Mouse (Mus musculus): ENCODE measurements at regions not wholly inside any gene's neighbourhood (a gene's known extent, or its start where the extent isn't known, plus 50 kb on each side); places are given as distances from the start of the nearest gene placed in this dataset.

DNA sequence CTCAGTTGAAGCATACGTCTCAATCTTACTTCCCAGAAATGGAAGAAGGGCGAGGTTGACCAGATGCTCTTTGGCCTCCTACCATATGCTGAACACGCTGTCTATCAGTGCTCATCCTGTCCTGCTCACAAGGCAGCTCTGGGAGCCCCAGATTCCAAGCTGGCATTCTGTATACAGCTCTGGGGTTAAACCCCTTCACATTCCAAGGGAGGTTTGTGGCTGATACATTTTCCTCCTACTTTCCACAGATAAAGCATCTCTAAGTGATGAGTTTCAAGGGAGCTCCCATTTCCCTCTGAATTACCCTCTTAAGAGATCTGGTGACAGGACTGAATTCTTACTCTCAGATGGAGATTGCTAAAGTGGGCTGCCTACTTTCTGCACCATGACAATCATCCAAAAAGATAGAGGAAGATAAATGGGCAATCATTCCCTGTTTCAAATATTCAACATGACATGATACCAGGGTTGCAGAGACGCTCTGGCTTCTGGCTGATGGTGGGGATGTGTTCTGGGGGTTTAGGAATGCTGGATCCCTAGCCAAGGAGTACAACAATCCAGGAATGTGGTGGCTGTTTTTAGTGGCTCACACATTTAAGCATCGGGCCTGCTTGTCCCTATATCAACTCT, 138.7 kb upstream of the Bmp4 start:
- no peak for DNase-seq (ENCODE audit: low spot score in 2 of 2)

DNA sequence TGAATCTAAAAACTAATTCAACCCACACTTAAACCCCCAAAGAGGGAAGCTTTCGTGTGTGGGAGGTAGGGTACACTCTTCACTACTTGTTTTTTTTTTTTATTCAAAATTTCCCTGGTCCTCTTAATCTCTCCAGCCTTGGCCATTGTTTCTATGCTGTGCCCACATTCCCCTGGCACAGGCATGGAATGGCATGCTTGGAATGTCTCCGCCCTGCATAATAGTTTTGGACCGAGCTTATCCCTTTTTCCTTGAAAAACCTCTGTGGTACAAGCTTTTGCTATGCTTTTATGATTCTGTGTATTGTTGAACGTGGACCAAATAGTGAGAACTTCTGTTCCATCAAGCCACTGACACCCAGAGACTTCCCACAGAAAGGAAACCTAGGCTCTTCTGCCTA, 126.8 kb upstream of the Bmp4 start:
- no peak for DNase-seq (ENCODE audit: low spot score in 2 of 2)

DNA sequence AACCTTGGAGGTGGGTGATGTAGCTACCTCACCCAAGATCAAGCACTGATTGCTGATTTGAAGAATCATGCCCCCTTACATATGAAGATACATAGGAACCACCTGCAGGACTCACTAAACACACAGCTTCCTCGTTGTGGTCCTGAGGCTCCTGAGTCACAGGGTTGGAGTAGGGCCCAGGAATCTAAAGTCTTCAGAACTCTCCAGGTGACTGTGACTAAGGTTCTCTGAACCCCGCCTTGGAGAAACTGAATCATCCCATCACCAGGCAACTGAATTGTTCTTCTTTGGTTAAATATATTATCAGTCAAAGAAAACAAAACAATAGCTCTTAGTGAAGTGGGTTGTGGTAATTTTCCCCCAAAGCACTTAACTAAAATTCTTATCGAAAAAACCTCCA, 125.8 kb upstream of the Bmp4 start:
- no peak for DNase-seq (ENCODE audit: low spot score in 2 of 2)

DNA sequence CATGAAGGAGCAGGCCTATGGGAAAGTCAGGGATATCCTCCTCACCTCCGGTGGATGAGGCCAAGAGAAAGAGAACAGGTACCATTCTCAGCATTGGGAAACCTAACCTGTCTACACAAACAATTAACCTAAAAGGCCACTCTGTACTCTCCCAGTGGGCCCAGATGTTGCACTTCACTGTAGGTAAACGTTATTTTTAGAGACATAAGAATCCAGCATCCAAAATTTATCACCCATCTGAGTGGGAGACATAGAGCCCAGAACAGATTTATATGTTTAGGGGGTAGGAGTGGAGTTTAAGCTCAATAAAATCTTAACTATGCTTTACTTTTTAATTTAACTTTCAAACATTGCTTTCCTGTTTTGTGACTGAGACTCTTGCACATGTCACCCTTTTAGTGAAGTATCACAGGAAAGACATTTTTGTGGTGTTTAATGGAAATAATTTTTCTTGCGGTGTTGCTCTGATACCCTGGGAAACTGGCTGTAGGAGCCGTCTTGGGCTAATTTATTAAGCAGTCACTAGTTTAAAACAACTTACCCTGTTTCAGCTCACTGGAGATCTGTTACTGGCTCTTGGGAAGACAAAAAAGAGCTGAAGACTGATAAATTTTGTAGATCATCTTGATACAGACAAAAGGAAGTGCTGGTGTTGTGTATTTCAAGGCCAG, 123.9 kb upstream of the Bmp4 start:
- no peak for DNase-seq (ENCODE audit: low spot score in 2 of 2)

DNA sequence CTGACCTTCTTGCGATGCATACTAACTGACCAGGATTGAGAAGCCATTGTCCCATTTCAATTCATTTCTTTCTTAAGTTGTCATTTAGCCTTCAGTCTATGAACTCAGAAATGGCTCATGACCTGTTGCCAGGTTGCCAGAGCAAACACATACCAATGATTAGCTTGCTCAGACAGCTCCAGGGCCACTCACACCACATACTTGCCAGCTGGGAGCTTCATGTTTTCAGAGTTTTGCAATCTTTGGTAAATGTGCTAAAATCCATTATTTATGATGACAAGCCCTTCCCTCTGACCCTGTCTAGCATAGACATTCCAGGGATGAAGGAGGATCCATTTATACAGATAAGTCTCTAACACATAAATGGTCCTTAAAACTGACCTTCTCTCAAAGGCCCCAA, 121.6 kb upstream of the Bmp4 start:
- no peak for DNase-seq (ENCODE audit: low spot score in 2 of 2)

DNA sequence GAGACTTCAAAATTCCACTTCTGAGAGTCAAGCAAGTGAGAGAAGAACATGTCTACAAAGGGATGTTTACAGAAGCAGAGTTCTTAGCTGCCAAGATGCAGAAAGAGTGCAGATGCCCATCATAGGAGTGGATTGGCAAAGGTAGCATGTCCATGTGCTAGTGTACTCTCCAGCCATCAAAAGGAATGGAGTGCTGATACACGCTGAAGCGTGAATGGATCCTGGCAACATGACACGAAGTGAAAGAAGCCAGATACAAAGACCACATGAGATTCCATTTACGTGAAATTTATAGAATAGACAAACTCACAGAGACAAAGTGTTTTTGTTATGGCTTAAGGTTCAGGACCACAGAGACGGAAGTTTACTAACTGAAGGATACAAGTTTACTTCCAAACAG, 118.4 kb upstream of the Bmp4 start:
- no peak for DNase-seq (ENCODE audit: low spot score in 2 of 2)

DNA sequence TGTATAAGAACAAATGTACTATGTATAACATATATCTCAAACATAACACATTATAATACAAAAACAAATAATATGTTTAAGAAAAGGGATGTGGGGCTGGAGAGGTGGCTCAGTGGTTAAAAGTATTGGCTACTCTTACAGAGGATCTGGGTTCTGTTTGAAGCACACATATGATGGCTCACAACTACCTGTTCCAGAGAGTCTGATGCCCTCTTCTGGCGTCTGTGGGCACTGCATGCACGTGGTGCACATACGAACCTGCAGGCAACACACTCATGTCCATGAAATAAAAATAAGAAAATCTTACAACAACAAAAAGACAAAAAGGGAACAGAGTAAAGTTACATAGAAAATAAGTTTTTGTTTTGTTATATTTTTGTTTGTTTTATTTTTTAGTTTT, 114.8 kb upstream of the Bmp4 start:
- DNase-seq (ENCODE audit: low spot score in 2 of 2), result peak in 1 of 2 experiments; percentile 14

DNA sequence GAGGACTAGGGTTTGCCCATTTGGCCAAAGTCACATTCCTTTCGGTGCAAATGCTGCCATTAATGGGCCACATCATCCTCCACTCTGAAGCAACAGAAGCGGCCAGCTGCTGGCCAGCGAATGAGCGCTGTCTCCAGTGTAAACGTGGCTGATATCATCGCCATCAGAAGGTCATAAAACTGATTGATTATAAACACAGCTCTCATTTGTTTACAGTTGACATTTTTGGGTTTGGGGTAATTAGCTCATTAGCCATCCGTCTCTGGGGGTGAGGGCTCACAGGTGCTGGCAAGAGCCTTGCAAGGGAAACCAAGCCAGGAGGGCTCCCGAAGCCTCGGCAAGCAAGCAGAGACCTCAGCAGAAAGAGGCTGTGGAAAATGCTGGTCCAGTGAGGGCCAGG, 101.1 kb upstream of the Bmp4 start:
- DNase-seq (ENCODE audit: low spot score in 2 of 2), result no peak

DNA sequence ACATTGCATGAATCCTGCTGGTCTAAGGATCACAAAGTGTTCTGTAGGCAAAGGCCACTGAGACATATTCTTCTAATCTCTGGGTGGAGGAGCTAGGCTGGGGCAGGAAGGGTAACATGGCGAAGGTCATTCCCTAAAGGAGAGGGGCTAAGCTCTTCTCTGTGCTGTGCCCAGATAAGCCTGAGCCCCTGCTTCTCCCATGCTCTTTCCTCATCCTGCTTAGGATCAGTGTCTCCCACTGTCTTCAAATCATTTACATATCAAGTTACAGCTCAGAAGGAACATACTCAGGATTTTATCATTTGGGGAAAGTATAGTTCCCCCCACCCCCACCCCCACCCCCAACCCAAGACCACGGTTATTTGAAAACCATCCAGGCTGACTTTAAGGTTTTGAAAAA, 100.7 kb upstream of the Bmp4 start:
- DNase-seq (ENCODE audit: low spot score in 2 of 2), result no peak

DNA sequence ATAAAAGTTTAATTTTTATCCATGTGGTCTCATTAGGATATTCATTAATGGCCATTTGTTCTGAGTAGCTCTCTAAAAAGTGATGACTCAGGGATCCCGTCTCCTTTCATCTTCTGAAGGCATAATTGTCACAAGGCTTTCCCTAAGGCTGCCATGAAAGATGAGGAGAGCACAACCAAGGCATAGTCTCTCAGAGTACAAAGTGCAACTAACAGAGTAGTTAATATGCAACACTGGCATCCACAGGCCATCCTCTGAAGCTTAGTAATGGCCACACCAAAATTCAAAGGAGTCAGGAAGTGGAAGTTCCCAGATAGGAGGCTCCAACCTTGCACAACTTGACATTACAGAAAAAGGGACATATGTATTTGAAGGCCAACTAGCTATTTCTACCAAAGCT, 97.1 kb upstream of the Bmp4 start:
- no peak for DNase-seq (ENCODE audit: low spot score in 2 of 2)

DNA sequence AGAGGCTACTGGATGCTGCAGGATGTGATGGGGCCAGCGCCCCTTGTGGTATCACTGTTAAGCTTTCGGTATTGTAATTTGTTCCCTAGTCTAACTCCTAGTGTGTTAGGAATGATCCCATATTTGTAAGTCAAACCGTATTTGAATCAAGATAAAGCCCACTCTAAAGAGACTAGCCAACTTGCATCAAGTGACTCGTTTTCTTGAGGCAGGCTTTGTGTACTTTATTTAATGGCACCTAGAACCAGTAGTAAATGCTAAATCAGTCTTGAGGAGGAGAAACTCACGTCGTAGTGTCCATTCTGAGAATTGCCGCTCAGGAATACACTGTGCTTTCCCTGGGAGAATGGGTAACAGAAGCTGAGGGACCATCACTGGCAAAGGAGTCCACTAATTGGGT, 89.9 kb upstream of the Bmp4 start:
- no peak for DNase-seq (ENCODE audit: low spot score in 2 of 2)

DNA sequence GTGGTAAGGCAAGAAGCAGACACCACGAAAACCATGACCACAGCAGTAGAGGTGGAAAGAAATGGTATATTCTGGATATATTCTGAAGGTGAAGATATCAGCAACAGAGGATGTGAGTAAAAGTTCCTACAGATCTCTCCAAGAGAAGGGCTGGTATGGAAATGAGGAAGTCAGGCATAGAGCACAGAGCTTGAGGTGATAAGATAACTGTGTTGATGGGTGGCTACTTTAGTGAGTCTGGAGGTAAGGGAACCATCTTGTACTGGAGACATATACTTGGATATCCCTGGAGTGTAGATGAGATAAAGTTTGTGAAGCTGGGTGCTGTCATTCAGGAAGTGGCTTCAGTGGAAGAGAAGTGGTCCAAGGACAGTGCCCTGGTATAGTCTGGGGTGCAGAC, 85.5 kb upstream of the Bmp4 start:
- DNase-seq (ENCODE audit: low spot score in 2 of 2), result no peak

DNA sequence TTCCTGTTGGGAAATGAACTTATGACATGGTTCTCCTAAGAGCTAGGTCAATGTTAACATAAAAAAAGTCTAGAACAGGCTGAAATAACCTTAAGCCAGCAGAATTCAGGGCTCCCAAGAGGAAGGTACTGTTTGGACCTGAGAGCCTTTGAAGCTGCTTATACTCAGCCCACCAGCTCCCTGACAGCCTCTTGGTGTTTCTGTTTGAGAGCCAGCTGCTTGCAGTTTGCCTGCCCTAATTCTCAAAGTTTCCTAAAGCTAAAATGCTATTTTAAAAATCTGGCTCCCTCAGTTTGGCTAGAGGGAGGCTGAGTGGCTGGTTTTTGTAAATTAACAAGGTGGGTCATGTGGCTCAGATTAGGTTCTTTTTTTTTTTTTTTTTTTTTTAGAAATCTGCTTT, 72.5 kb upstream of the Bmp4 start:
- no peak for DNase-seq (ENCODE audit: low spot score in 2 of 2)

DNA sequence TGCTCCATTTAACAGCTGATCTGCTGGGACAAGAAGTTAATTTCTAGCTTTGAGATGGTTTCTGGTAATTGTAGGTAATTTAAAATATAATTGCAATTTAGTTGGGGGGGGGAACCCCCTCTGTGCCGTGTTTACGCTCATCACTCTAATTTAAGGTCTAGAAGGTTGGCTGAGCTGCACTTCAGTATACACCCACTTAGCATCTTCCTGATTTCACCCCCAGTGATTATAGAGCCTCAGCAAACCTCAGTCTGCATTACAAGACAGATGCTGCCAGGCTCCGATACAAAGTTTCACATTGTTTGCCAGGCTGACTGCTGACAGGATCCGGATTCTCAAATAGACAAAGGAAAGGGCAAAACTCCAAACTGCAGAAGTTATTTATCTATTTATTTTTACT, 71.5 kb upstream of the Bmp4 start:
- no peak for DNase-seq (ENCODE audit: low spot score in 2 of 2)

DNA sequence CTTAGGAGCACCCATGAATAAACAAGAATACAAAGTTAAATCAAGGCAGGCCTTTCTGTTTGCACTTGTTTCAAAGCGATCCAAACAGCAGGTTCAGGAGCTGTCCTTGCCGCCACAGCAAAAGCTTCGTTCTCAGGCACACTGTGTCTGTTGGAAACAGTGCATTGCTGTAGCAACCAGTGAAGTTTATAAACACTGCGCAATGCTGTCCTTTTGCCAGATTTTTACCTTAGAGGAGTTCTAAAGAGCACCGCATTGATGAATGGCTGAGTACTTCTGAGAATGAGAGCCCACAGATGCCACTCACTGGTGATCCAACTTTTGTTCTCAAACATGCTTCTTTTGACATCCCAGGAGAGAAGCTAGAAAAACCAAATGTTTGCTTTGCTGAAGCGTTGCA, 64.0 kb upstream of the Bmp4 start:
- DNase-seq (ENCODE audit: low spot score in 2 of 2), result no peak

DNA sequence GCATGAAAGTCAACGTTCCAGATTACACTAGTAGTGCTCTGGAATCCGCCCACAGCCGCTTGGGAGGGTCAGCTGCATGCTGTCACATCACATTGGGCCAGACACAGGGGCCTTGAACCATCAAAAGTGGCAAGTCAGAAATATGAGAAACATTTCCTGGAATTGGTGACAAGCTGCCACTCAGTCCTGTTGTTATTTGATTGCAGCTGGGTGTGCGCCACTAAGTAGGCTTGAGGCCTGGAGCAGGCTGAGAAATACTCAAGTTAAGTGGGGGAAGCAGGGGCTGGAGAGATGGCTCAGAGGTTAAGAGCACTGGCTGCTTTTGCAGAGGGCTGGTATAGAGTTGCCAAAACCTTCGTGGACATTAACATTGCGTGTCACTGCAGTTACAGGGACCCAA, 51.2 kb upstream of the Bmp4 start:
- no peak for DNase-seq (ENCODE audit: low spot score in 2 of 2)
